Mouse (Mus musculus) right cerebral cortex, postnatal 25 days (tissue): ENCODE data around the gene Vtn.
A peak's percentile ranks its signal among the peaks of the same experiment; 100 is the strongest.

Experiments
- DNase-seq: peaks from one replicate; pipeline ENCODE4 v3.0.0; 2022

The Vtn gene

GRCm38 (mm10) chr11:78499004-78499403 is at the start of gene Vtn:
TSS of gene Vtn (plus strand) at chr11:78499091.
- DNase-seq = no peak

- DNase-seq = no peak
Observed at GRCm38 (mm10) chr11:78450337-78450736, 48.6 kb upstream of the Vtn start.

GRCm38 (mm10) chr11:78453675-78454074 is 45.2 kb upstream of the Vtn start:
- no peak for DNase-seq

- no peak for DNase-seq
Observed at GRCm38 (mm10) chr11:78454276-78454675, 44.6 kb upstream of the Vtn start.

- DNase-seq = no peak
Observed at GRCm38 (mm10) chr11:78455308-78455707, 43.6 kb upstream of the Vtn start.

GRCm38 (mm10) chr11:78458740-78459139 is 40.2 kb upstream of the Vtn start:
- DNase-seq = no peak

- no peak for DNase-seq
Observed at GRCm38 (mm10) chr11:78461894-78462293, 37.0 kb upstream of the Vtn start.

- DNase-seq = no peak
Observed at GRCm38 (mm10) chr11:78462669-78463068, 36.2 kb upstream of the Vtn start.

- DNase-seq = no peak
Observed at GRCm38 (mm10) chr11:78463286-78464036, 35.4 kb upstream of the Vtn start.

GRCm38 (mm10) chr11:78465116-78465515 is 33.8 kb upstream of the Vtn start:
- DNase-seq = no peak

GRCm38 (mm10) chr11:78465568-78466180 is 33.2 kb upstream of the Vtn start, which contains the start of gene Slc46a1:
TSS of gene Slc46a1 (plus strand) at chr11:78465697.
- peak; percentile 74 for DNase-seq

- DNase-seq = no peak
Observed at GRCm38 (mm10) chr11:78466242-78466912, 32.5 kb upstream of the Vtn start.

GRCm38 (mm10) chr11:78467515-78467914 is 31.4 kb upstream of the Vtn start:
- DNase-seq = no peak

- no peak for DNase-seq
Observed at GRCm38 (mm10) chr11:78467932-78468331, 31.0 kb upstream of the Vtn start.

GRCm38 (mm10) chr11:78471326-78472103 is 27.4 kb upstream of the Vtn start:
- DNase-seq = no peak

GRCm38 (mm10) chr11:78475289-78475688 is 23.6 kb upstream of the Vtn start:
- DNase-seq = no peak

- DNase-seq = no peak
Observed at GRCm38 (mm10) chr11:78483639-78484038, 15.3 kb upstream of the Vtn start.

GRCm38 (mm10) chr11:78488168-78488567 is 10.7 kb upstream of the Vtn start:
- DNase-seq = peak; percentile 59

GRCm38 (mm10) chr11:78490781-78491241 is 8.1 kb upstream of the Vtn start:
- DNase-seq = peak; percentile 73

- no peak for DNase-seq
Observed at GRCm38 (mm10) chr11:78495904-78496303, 3.0 kb upstream of the Vtn start.

- peak; percentile 63 for DNase-seq
Observed at GRCm38 (mm10) chr11:78497071-78497541, 1.8 kb upstream of the Vtn start.
